Mouse (Mus musculus): ENCODE results near the gene Tuba8. TPM values are rescaled to one million over a fixed set of nuclear protein-coding genes. Genes with fewer than 3 reads are reported as not detected.
A peak's percentile ranks its signal among the peaks of the same experiment; 100 is the strongest.

The Tuba8 gene
- polyA plus RNA-seq, 1 experiment from 2014 or later = 0.68 TPM

DNA sequence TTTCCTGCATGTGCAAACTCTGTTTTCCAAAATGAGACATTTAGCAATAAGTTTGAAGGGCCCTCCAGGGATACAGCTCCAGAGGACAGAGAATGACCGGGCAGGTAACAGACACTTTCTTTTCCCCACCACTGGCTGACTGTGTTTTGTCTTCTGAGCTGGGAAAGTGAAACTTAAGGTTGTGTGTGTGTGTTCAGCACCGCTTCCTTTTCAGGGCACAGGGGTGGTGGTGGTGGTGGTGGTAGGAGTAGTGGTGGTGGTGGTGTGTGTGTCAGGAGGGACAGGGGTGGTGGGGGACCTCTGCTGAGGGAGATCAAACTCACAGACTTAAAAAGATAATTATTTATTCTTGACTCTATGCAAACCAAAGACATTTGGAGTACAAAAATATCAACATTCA is 31.3 kb downstream of the Tuba8 start:
- no peaks in the 10 kb centered on the region for H3K27me3 ChIP-seq (replicated peaks; ENCODE audit: control insufficient read depth, insufficient read depth, low read length)
- H3K9me3 ChIP-seq (ENCODE audit: control insufficient read depth, low read length) = no peaks in the 10 kb centered on the region
- H3K9ac ChIP-seq (ENCODE audit: low read depth, low read length) = no peak overlapping the region
- H3K36me3 ChIP-seq (ENCODE audit: control insufficient read depth, insufficient read depth, low read length) = no peaks in the 10 kb centered on the region
- 77% methylated on average over 2 of the region's 2 CpGs for WGBS
- H3K4me2 ChIP-seq (ENCODE audit: low read depth, low read length) = no peak overlapping the region
- H3K4me3 ChIP-seq (ENCODE audit: low read length) = no peak overlapping the region
- 0 out of 2 replicates have a peak, but pooled peaks cover 3% of the 10 kb centered on the region for H3K4me1 ChIP-seq (ENCODE audit: control insufficient read depth, insufficient read depth, low read length)
- no peak for ATAC-seq
- no peak overlapping the region for H3K27ac ChIP-seq (ENCODE audit: low read length)

DNA sequence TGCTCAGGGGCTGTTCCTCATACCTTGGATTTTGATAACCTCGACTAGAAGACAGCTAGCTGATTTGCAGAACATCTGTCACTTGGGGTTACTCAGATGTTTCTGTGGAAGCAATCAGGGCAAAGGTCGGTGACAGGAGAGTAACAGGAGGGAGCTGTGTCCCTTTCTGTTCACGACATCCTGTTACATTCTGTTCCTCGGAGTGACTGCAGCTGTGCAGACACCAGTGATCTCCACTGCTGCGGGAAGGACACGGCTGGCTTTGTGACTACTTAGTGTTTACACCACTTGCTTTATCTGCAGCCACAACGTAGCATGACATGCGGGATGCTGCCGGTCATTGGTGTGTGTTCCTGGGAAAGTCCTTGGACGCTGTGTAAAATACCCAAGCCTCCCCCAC is 32.7 kb downstream of the Tuba8 start:
- Histone ChIP-seq H3K27ac (ENCODE audit: low read length) (no peak overlapping the region), H3K4me1 (ENCODE audit: control insufficient read depth, insufficient read depth, low read length) (0 out of 2 replicates have a peak, but pooled peaks cover 3% of the 10 kb centered on the region), H3K9me3 (ENCODE audit: control insufficient read depth, low read length) (no peaks in the 10 kb centered on the region), H3K4me2 (ENCODE audit: low read depth, low read length) (no peak overlapping the region), H3K4me3 (ENCODE audit: low read length) (no peak overlapping the region), H3K27me3 (replicated peaks; ENCODE audit: control insufficient read depth, insufficient read depth, low read length) (no peaks in the 10 kb centered on the region), H3K9ac (ENCODE audit: low read depth, low read length) (no peak overlapping the region), H3K36me3 (ENCODE audit: control insufficient read depth, insufficient read depth, low read length) (no peaks in the 10 kb centered on the region)
- WGBS = 31% methylated on average over 10 of the region's 10 CpGs
- no peak for ATAC-seq

DNA sequence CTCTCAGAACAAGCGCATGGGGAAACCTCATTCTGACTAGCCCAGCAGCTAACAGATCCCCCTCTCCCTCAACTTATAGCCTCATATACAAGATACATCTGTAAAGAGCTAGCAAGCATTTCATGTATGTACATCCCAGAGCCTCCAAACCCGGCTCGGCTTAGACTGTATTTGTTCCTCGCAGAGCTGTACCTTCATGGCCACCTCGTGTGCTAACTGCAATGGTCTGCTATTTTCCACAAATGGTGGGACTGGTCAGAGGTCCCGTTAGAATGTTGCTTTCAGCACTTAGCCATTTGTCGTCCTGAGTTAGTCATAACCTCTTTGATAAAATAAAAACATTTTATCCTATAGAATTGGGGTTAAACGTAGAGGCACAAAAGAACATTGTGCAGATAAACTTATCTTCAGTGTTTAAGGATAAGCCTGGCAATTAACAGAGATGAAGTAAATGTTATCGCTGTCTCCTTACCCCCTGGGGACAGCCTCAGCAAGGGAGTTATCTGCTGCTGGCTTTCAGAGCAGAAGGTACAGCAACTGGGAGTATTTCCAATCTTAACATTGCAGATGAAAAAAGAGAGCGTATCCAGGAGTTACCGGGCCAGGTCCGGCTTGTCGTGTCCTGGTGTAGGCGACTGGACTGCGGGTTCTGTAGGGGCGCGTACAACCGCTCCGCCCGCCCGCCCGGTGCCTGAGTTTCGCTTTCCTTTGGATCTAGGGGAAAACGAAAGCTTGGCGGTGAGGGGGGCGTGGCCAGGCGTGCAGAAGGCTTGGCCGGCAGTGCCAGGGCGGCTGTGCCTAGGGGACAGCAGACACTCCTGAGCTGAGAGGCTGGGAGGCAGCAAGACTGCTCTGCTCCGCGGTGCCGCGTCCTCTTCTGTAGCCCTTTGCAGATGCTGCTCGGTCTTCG is 34.9 kb downstream of the Tuba8 start, which contains the start of gene Usp18:
TSS of gene Usp18 (plus strand) at position 780 of the 910 bp plus-strand sequence.
- Histone ChIP-seq H3K9me3 (ENCODE audit: control insufficient read depth, low read length) (no peaks in the 10 kb centered on the region), H3K4me1 (ENCODE audit: control insufficient read depth, insufficient read depth, low read length) (0 out of 2 replicates have a peak, but pooled peaks cover 5% of the 10 kb centered on the region), H3K27me3 (replicated peaks; ENCODE audit: control insufficient read depth, insufficient read depth, low read length) (no peaks in the 10 kb centered on the region), H3K4me3 (ENCODE audit: low read length) (peak within 1 kb of the TSS; percentile 65), H3K36me3 (ENCODE audit: control insufficient read depth, insufficient read depth, low read length) (no peaks in the 10 kb centered on the region), H3K27ac (ENCODE audit: low read length) (0 out of 2 replicates have a peak within 1 kb of the TSS, but pooled peaks have one; percentile 22), H3K4me2 (ENCODE audit: low read depth, low read length) (peak within 1 kb of the TSS; percentile 70), H3K9ac (ENCODE audit: low read depth, low read length) (peak within 1 kb of the TSS; percentile 63)
- peak; percentile 98 for ATAC-seq
- WGBS = 5% methylated on average over 35 of the region's 35 CpGs

DNA sequence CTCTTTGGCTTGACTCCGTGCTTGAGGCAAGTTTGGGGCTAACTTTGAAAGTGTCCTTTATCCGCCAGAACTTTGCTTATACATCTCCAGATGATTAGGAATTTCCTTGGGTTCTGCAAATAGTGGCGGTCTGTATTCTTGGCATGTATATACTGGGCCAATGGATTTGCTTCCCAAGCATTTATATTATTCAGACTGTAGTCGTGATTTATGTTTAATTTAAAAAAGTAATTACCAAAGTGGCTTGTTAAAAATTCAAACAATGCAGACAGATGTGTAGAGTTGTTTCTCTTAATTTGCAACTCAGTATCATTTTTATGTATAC is 35.5 kb downstream of the Tuba8 start:
- H3K9ac ChIP-seq (ENCODE audit: low read depth, low read length) = peak overlapping the region; percentile 63
- H3K27me3 ChIP-seq (replicated peaks; ENCODE audit: control insufficient read depth, insufficient read depth, low read length) = no peaks in the 10 kb centered on the region
- H3K9me3 ChIP-seq (ENCODE audit: control insufficient read depth, low read length) = no peaks in the 10 kb centered on the region
- no peak overlapping the region for H3K27ac ChIP-seq (ENCODE audit: low read length)
- no peaks in the 10 kb centered on the region for H3K36me3 ChIP-seq (ENCODE audit: control insufficient read depth, insufficient read depth, low read length)
- WGBS = 10% methylated on average over 4 of the region's 4 CpGs
- H3K4me2 ChIP-seq (ENCODE audit: low read depth, low read length) = peak overlapping the region; percentile 70
- ATAC-seq = peak; percentile 57
- peak overlapping the region; percentile 65 for H3K4me3 ChIP-seq (ENCODE audit: low read length)
- H3K4me1 ChIP-seq (ENCODE audit: control insufficient read depth, insufficient read depth, low read length) = 0 out of 2 replicates have a peak, but pooled peaks cover 5% of the 10 kb centered on the region

DNA sequence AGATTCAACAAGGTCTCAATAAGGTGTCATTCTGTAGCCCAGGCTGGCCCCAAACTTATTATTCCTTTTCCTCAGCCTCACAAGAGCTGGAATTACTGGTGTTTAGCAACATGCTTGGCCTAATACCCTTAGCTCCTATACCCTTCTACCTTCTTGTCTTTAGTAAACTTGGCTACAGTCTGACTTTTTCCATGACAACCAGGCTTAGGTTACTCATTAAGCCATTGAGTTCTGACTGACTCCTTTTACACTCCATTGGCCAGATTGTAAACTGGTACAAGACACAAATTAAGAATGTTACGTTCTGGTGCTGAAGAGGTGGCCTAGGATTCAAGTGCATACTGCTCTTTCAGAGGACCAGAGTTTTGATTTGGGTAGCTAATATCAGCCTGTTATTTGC is 39.9 kb downstream of the Tuba8 start:
- ATAC-seq = no peak
- Histone ChIP-seq H3K9me3 (ENCODE audit: control insufficient read depth, low read length) (no peaks in the 10 kb centered on the region), H3K27ac (ENCODE audit: low read length) (no peak overlapping the region), H3K36me3 (ENCODE audit: control insufficient read depth, insufficient read depth, low read length) (no peaks in the 10 kb centered on the region), H3K4me1 (ENCODE audit: control insufficient read depth, insufficient read depth, low read length) (0 out of 2 replicates have a peak, but pooled peaks cover 2% of the 10 kb centered on the region), H3K4me2 (ENCODE audit: low read depth, low read length) (no peak overlapping the region), H3K4me3 (ENCODE audit: low read length) (no peak overlapping the region), H3K27me3 (replicated peaks; ENCODE audit: control insufficient read depth, insufficient read depth, low read length) (no peaks in the 10 kb centered on the region), H3K9ac (ENCODE audit: low read depth, low read length) (no peak overlapping the region)
- 60% methylated on average over 1 of the region's 1 CpGs for WGBS

DNA sequence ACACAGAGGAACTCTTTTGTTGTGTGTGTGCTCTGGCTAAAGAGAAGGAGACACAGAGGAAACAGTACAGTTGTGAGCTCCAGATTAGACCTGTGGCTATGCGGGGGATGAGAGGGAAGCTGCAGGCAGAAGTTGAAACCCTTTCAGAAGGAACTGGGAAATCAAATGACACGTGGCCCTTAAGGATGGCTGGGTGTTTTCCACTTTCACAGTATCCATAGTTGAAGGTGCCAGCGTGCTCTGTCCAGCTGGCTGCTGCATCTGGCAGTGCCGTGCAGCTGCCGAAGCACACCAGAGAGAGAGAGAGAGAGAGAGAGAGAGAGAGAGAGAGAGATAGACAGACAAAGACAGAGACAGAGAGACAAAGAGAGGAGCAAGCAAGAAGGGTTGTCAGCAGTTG is 40.8 kb downstream of the Tuba8 start:
- WGBS = 63% methylated on average over 5 of the region's 5 CpGs

DNA sequence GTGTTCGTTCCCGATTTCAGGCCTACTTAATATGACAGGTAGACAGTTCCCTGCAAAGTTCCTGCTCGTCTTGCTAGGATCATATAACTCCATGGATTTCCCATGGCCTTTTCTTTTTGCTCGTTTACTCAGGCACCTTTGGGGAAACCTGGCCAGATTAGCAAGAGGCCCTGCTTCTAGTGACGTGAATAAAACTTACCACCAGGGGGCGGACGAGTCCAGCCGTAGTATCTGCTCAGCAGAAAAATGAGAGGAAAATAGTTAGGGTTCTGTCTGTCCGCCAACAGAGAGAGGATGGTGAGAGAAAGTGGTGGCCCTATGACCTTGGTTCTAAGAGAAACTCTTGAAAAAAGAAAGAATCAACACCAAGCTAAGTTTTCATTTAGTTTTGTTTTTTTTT is 50.1 kb downstream of the Tuba8 start:
- H3K4me3 ChIP-seq (ENCODE audit: low read length) = no peak overlapping the region
- no peak overlapping the region for H3K9ac ChIP-seq (ENCODE audit: low read depth, low read length)
- H3K4me2 ChIP-seq (ENCODE audit: low read depth, low read length) = no peak overlapping the region
- H3K27ac ChIP-seq (ENCODE audit: low read length) = no peak overlapping the region
- no peaks in the 10 kb centered on the region for H3K36me3 ChIP-seq (ENCODE audit: control insufficient read depth, insufficient read depth, low read length)
- 32% methylated on average over 9 of the region's 9 CpGs for WGBS
- H3K27me3 ChIP-seq (replicated peaks; ENCODE audit: control insufficient read depth, insufficient read depth, low read length) = no peaks in the 10 kb centered on the region
- H3K4me1 ChIP-seq (ENCODE audit: control insufficient read depth, insufficient read depth, low read length) = no peaks in the 10 kb centered on the region
- no peak for ATAC-seq
- H3K9me3 ChIP-seq (ENCODE audit: control insufficient read depth, low read length) = no peaks in the 10 kb centered on the region

More for the DNA sequence above, 40.8 kb downstream of the Tuba8 start:
- no peaks in the 10 kb centered on the region for H3K9me3 ChIP-seq (ENCODE audit: control insufficient read depth, low read length)
- no peaks in the 10 kb centered on the region for H3K36me3 ChIP-seq (ENCODE audit: control insufficient read depth, insufficient read depth, low read length)
- H3K9ac ChIP-seq (ENCODE audit: low read depth, low read length) = no peak overlapping the region
- H3K4me2 ChIP-seq (ENCODE audit: low read depth, low read length) = no peak overlapping the region
- no peak for ATAC-seq
- no peaks in the 10 kb centered on the region for H3K27me3 ChIP-seq (replicated peaks; ENCODE audit: control insufficient read depth, insufficient read depth, low read length)
- 0 out of 2 replicates have a peak, but pooled peaks cover 2% of the 10 kb centered on the region for H3K4me1 ChIP-seq (ENCODE audit: control insufficient read depth, insufficient read depth, low read length)
- H3K4me3 ChIP-seq (ENCODE audit: low read length) = no peak overlapping the region
- no peak overlapping the region for H3K27ac ChIP-seq (ENCODE audit: low read length)

DNA sequence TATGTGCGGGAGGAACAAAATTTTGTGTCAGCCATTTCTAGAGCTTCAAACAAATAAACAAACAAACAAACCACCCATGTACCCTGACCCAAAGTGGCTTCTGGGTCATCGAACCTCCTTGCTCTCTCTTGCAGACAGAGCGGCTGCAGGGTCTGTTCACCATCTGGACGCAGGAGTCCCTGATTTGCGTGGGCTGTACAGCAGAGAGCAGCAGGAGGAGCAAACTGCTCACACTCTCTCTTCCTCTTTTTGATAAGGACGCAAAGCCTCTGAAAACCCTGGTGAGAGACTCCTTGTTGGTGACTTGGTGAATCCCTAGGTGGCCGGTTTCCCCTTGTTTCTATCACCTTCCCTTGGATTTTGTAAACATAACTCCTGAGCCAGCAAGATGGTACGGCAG is 50.7 kb downstream of the Tuba8 start:
- 80% methylated on average over 8 of the region's 8 CpGs for WGBS
- H3K27ac ChIP-seq (ENCODE audit: low read length) = no peak overlapping the region
- H3K4me1 ChIP-seq (ENCODE audit: control insufficient read depth, insufficient read depth, low read length) = no peaks in the 10 kb centered on the region
- H3K4me3 ChIP-seq (ENCODE audit: low read length) = no peak overlapping the region
- H3K27me3 ChIP-seq (replicated peaks; ENCODE audit: control insufficient read depth, insufficient read depth, low read length) = no peaks in the 10 kb centered on the region
- H3K4me2 ChIP-seq (ENCODE audit: low read depth, low read length) = no peak overlapping the region
- H3K36me3 ChIP-seq (ENCODE audit: control insufficient read depth, insufficient read depth, low read length) = no peaks in the 10 kb centered on the region
- no peaks in the 10 kb centered on the region for H3K9me3 ChIP-seq (ENCODE audit: control insufficient read depth, low read length)
- no peak for ATAC-seq
- H3K9ac ChIP-seq (ENCODE audit: low read depth, low read length) = no peak overlapping the region

DNA sequence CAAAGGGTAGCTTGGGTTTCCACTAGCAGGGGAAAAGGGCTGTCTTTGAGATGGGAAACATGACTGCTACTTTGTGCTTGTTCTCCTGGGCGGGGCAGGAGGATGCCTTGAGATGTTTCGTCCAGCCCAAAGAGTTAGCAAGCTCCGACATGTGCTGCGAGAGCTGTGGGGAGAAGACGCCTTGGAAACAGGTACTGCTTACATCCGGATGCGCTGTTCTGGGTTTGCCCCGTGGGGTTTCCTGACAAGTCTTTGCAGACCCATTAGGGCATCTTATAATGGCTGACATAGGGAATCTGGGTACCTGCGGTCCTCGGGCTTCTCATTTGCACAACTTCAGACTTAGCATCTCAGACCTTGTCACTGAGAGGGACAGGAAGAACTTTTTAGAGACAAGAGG is 51.5 kb downstream of the Tuba8 start:
- Histone ChIP-seq H3K4me1 (ENCODE audit: control insufficient read depth, insufficient read depth, low read length) (no peaks in the 10 kb centered on the region), H3K27ac (ENCODE audit: low read length) (no peak overlapping the region), H3K9me3 (ENCODE audit: control insufficient read depth, low read length) (no peaks in the 10 kb centered on the region), H3K4me2 (ENCODE audit: low read depth, low read length) (no peak overlapping the region), H3K27me3 (replicated peaks; ENCODE audit: control insufficient read depth, insufficient read depth, low read length) (no peaks in the 10 kb centered on the region), H3K36me3 (ENCODE audit: control insufficient read depth, insufficient read depth, low read length) (no peaks in the 10 kb centered on the region), H3K4me3 (ENCODE audit: low read length) (no peak overlapping the region), H3K9ac (ENCODE audit: low read depth, low read length) (no peak overlapping the region)
- WGBS = 91% methylated on average over 10 of the region's 10 CpGs
- no peak for ATAC-seq
